Mouse (Mus musculus): ENCODE results near the gene Itm2b. TPM values are rescaled to one million over a fixed set of nuclear protein-coding genes. Genes with fewer than 3 reads are reported as not detected.
A peak's percentile ranks its signal among the peaks of the same experiment; 100 is the strongest.

Gene Itm2b
- total and polyA plus RNA-seq, 3 experiments, result 190 to 305 (median 254) TPM

GRCm38 (mm10) chr14:73430571-73430970 is 45.5 kb upstream of the Itm2b start:
- in situ Hi-C loops (cut with MboI; ENCODE audit: low pct_ligation_motif_present, low pct_unique_long_range_greater_than_20kb, low sequenced_read_pairs), result loop anchor here (25.0 kb wide), 1 partner anchor 318 kb away; the partner anchor contains the start of gene Rcbtb2
- H3K9ac ChIP-seq (ENCODE audit: insufficient read depth, low read depth), result no peak overlapping the region
- peaks cover 19 to 50% of the 10 kb centered on the region in 2 experiments for H3K4me1 ChIP-seq (ENCODE audit: control insufficient read depth in 1 of 2, insufficient read depth in 2 of 2)
- no peak overlapping the region for H3K4me2 ChIP-seq (ENCODE audit: insufficient read depth, low read depth, poor library complexity, severe bottlenecking)
- no peak overlapping the region for H3K4me3 ChIP-seq (replicated peaks in 1 of 3; ENCODE audit: low read depth in 2 of 3, low read length in 2 of 3, poor library complexity in 1 of 3)
- H3K27me3 ChIP-seq (replicated peaks), result no peaks in the 10 kb centered on the region
- no peak for DNase-seq (ENCODE audit: extremely low read depth)
- no peaks in the 10 kb centered on the region for H3K79me2 ChIP-seq (replicated peaks; ENCODE audit: control insufficient read depth, extremely low read depth, insufficient read depth, poor library complexity, severe bottlenecking)
- no peak overlapping the region for H3K27ac ChIP-seq (ENCODE audit: insufficient read depth, low read depth)
- H3K36me3 ChIP-seq (replicated peaks in 1 of 2; ENCODE audit: control insufficient read depth in 1 of 2, insufficient read depth in 1 of 2, low read length in 1 of 2), result no peaks in the 10 kb centered on the region
- TF ChIP-seq NRF1 (IDR thresholded peaks at IDR 0.05; ENCODE audit: low read depth, low read length) (no peak), JUN (IDR thresholded peaks at IDR 0.05; ENCODE audit: insufficient read depth, low read depth, low read length) (no peak), ZC3H11A (IDR thresholded peaks at IDR 0.05; ENCODE audit: low read depth, low read length) (no peak)
- dilution Hi-C loops (cut with MboI; ENCODE audit: extremely low pct_ligation_motif_present, extremely low pct_unique_long_range_greater_than_20kb, low sequenced_read_pairs), result no loop called here
- peaks cover 4% of the 10 kb centered on the region for H3K9me3 ChIP-seq (replicated peaks; ENCODE audit: low read length)

- in situ Hi-C loops (cut with MboI; ENCODE audit: low pct_ligation_motif_present, low pct_unique_long_range_greater_than_20kb, low sequenced_read_pairs) (loop anchor here (25.0 kb wide), 1 partner anchor 313 kb away; the partner anchor contains the start of gene Rcbtb2), dilution Hi-C loops (cut with MboI; ENCODE audit: extremely low pct_ligation_motif_present, extremely low pct_unique_long_range_greater_than_20kb, low sequenced_read_pairs) (no loop called here)
- Histone ChIP-seq H3K4me2 (ENCODE audit: insufficient read depth, low read depth, poor library complexity, severe bottlenecking) (no peak overlapping the region; the same call in 1 of the 2 replicates), H3K4me3 (replicated peaks in 1 of 3; ENCODE audit: low read depth in 2 of 3, low read length in 2 of 3, poor library complexity in 1 of 3) (no peak overlapping the region), H3K9ac (ENCODE audit: insufficient read depth, low read depth) (peak overlapping the region; percentile 9; the same call in 1 of the 2 replicates), H3K27ac (ENCODE audit: insufficient read depth, low read depth) (peak overlapping the region; percentile 96), H3K4me1 (ENCODE audit: control insufficient read depth in 1 of 2, insufficient read depth in 2 of 2) (peaks cover 8 to 44% of the 10 kb centered on the region in 2 experiments; a peak in 3 of 4 replicates), H3K27me3 (replicated peaks) (no peaks in the 10 kb centered on the region), H3K36me3 (replicated peaks in 1 of 2; ENCODE audit: control insufficient read depth in 1 of 2, insufficient read depth in 1 of 2, low read length in 1 of 2) (no peaks in the 10 kb centered on the region), H3K9me3 (replicated peaks; ENCODE audit: low read length) (peaks cover 4% of the 10 kb centered on the region), H3K79me2 (replicated peaks; ENCODE audit: control insufficient read depth, extremely low read depth, insufficient read depth, poor library complexity, severe bottlenecking) (no peaks in the 10 kb centered on the region)
- DNase-seq (ENCODE audit: extremely low read depth), result peak; percentile 74
- TF ChIP-seq KAT2A (IDR thresholded peaks at IDR 0.05; ENCODE audit: insufficient replicate concordance, low read length), result no peak
- peak; percentile 93 for TF ChIP-seq MEF2A (IDR thresholded peaks at IDR 0.05; ENCODE audit: borderline replicate concordance, low read depth, low read length)
- TF ChIP-seq MYC (IDR thresholded peaks at IDR 0.05; ENCODE audit: low read depth, low read length), result peak; percentile 98
- no peak for TF ChIP-seq CHD2 (IDR thresholded peaks at IDR 0.05; ENCODE audit: low read length)
- no peak for TF ChIP-seq JUND (conservative IDR thresholded peaks at IDR 0.05; ENCODE audit: low read depth, low read length)
- TF ChIP-seq MAZ (IDR thresholded peaks at IDR 0.05; ENCODE audit: low read depth, low read length), result 0 out of 2 replicates have a peak, but pooled peaks have one; percentile 12
- TF ChIP-seq EP300 (IDR thresholded peaks at IDR 0.05; ENCODE audit: low read length), result peak; percentile 73; the same call in 1 of the 2 replicates
- TF ChIP-seq SIN3A (IDR thresholded peaks at IDR 0.05; ENCODE audit: low read length), result peak; percentile 56; the same call in 1 of the 2 replicates
- no peak for TF ChIP-seq ZMIZ1 (IDR thresholded peaks at IDR 0.05; ENCODE audit: low read depth, low read length)
- no peak for TF ChIP-seq E2F4 (IDR thresholded peaks at IDR 0.05; ENCODE audit: insufficient replicate concordance, low read depth, low read length)
- no peak for TF ChIP-seq ZC3H11A (IDR thresholded peaks at IDR 0.05; ENCODE audit: low read depth, low read length)
- peak; percentile 16; the same call in 1 of the 2 replicates for TF ChIP-seq HCFC1 (IDR thresholded peaks at IDR 0.05; ENCODE audit: low read depth, low read length)
- no peak for TF ChIP-seq POLR2AphosphoS2 (IDR thresholded peaks at IDR 0.05; ENCODE audit: low read depth, low read length)
- no peak for TF ChIP-seq RCOR1 (conservative IDR thresholded peaks at IDR 0.05; ENCODE audit: low read depth, low read length)
- TF ChIP-seq MAX (IDR thresholded peaks at IDR 0.05; ENCODE audit: low read length), result peak; percentile 95
- TF ChIP-seq UBTF (IDR thresholded peaks at IDR 0.05; ENCODE audit: low read depth, low read length), result no peak
- no peak for TF ChIP-seq GABPA (IDR thresholded peaks at IDR 0.05; ENCODE audit: insufficient replicate concordance, low read depth, low read length)
- peak; percentile 66; the same call in 1 of the 2 replicates for TF ChIP-seq TBP (conservative IDR thresholded peaks at IDR 0.05; ENCODE audit: low read depth, low read length)
- TF ChIP-seq JUN (IDR thresholded peaks at IDR 0.05; ENCODE audit: insufficient read depth, low read depth, low read length), result peak; percentile 67
- TF ChIP-seq BHLHE40 (IDR thresholded peaks at IDR 0.05; ENCODE audit: low read depth, low read length), result no peak; the same call in none of the 2 replicates
- no peak; the same call in none of the 2 replicates for TF ChIP-seq RAD21 (IDR thresholded peaks at IDR 0.05; ENCODE audit: low read depth, low read length)
- TF ChIP-seq POLR2A (IDR thresholded peaks at IDR 0.05; ENCODE audit: low read depth, low read length), result 0 out of 2 replicates have a peak, but pooled peaks have one; percentile 21
- TF ChIP-seq ELF1 (IDR thresholded peaks at IDR 0.05; ENCODE audit: low read depth, low read length), result no peak
- peak; percentile 79 for TF ChIP-seq ZNF384 (IDR thresholded peaks at IDR 0.05; ENCODE audit: low read depth, low read length)
- no peak; the same call in 1 of the 2 replicates for TF ChIP-seq CHD1 (IDR thresholded peaks at IDR 0.05; ENCODE audit: low read depth, low read length)
- TF ChIP-seq TCF12 (IDR thresholded peaks at IDR 0.05; ENCODE audit: low read depth, low read length), result peak; percentile 77
- TF ChIP-seq CTCF (conservative IDR thresholded peaks at IDR 0.05 in 1 of 2, IDR thresholded peaks at IDR 0.05 in 1 of 2; ENCODE audit: low read depth in 2 of 2, low read length in 2 of 2), result no peak
- TF ChIP-seq NRF1 (IDR thresholded peaks at IDR 0.05; ENCODE audit: low read depth, low read length), result no peak
- TF ChIP-seq SMC3 (IDR thresholded peaks at IDR 0.05; ENCODE audit: low read depth, low read length), result no peak
- TF ChIP-seq MXI1 (IDR thresholded peaks at IDR 0.05; ENCODE audit: low read depth, low read length), result peak; percentile 39; the same call in 1 of the 2 replicates
- TF ChIP-seq USF2 (conservative IDR thresholded peaks at IDR 0.05; ENCODE audit: low read depth, low read length), result no peak
These were observed 40.5 kb upstream of the Itm2b start for GRCm38 (mm10) chr14:73425571-73426041.

All from CH12.LX (cell line).